Mouse (Mus musculus) lung, embryonic 15.5 days (tissue): ENCODE measurements around the gene Sel1l. TPM values are rescaled to one million over a fixed set of nuclear protein-coding genes. Genes with fewer than 3 reads are reported as not detected.

Experiments
- ATAC-seq: fragments of 200-750 bp; cut with Nextera tagmentation; 2 replicates; pipeline ENCODE4 v1.8.0; 2017; ENCODE audit warnings: moderate number of reproducible peaks, borderline replicate concordance; ENCODE audit not compliant: low FRiP score, low TSS enrichment; ENCODE audit errors: extremely low read depth
- H3K27ac ChIP-seq: fragments of 300-500 bp; sonication (generic); 2 replicates; pipeline ENCODE4 v1.5.1; 2015; ENCODE audit warnings: moderate library complexity, mild to moderate bottlenecking, inconsistent platforms
- H3K27me3 ChIP-seq: fragments of 300-500 bp; sonication (generic); 2 replicates; pipeline ENCODE4 v1.6.1; 2015; ENCODE audit warnings: inconsistent platforms
- H3K36me3 ChIP-seq: fragments of 300-500 bp; sonication (generic); 2 replicates; pipeline ENCODE4 v1.6.1; 2015; ENCODE audit warnings: inconsistent platforms
- H3K4me1 ChIP-seq: fragments of 300-500 bp; sonication (generic); 2 replicates; pipeline ENCODE4 v1.6.1; 2015; ENCODE audit warnings: inconsistent platforms
- H3K4me2 ChIP-seq: fragments of 300-500 bp; sonication (generic); 2 replicates; pipeline ENCODE4 v1.6.1; 2015; ENCODE audit warnings: inconsistent platforms, mild to moderate bottlenecking, moderate library complexity
- H3K4me3 ChIP-seq: fragments of 300-500 bp; sonication (generic); 2 replicates; pipeline ENCODE4 v1.5.1; 2015; ENCODE audit warnings: mild to moderate bottlenecking, inconsistent platforms
- H3K9ac ChIP-seq: fragments of 300-500 bp; sonication (generic); 2 replicates; pipeline ENCODE4 v1.6.1; 2015; ENCODE audit warnings: inconsistent platforms
- H3K9me3 ChIP-seq: fragments of 300-500 bp; sonication (generic); 2 replicates; pipeline ENCODE4 v1.6.1; 2016; ENCODE audit warnings: inconsistent platforms
- WGBS: fragments of 180-500 bp; shearing (Covaris S2); methylation state at CpG from one replicate; pipeline ENCODE4 v1.1.7; 2015; 5-methylcytosine and 5-hydroxymethylcytosine counted together
- polyA plus RNA-seq: library from polyadenylated mRNA; unstranded; fragments of >200 nt; fragmentation: Nextera tagmentation; extraction: Ambion mirVana; gene quantifications from 2 replicates; pipeline ENCODE4 v1.2.1, GENCODE M21; 2015

Gene Sel1l
- polyA plus RNA-seq, 1 experiment from 2014 or later, result 116 TPM

- H3K27ac ChIP-seq, result no peak overlapping the region
- peaks cover 34% of the 10 kb centered on the region for H3K4me1 ChIP-seq
- no peak overlapping the region for H3K4me3 ChIP-seq
- no peaks in the 10 kb centered on the region for H3K27me3 ChIP-seq
- H3K9ac ChIP-seq, result no peak overlapping the region
- 50% methylated on average over 2 of the region's 2 CpGs for WGBS
- ATAC-seq, result no peak
- no peak overlapping the region for H3K4me2 ChIP-seq
- no peaks in the 10 kb centered on the region for H3K9me3 ChIP-seq
- no peaks in the 10 kb centered on the region for H3K36me3 ChIP-seq
These were observed 80.1 kb downstream of the Sel1l start for GRCm38 (mm10) chr12:91768871-91769270.

DNA sequence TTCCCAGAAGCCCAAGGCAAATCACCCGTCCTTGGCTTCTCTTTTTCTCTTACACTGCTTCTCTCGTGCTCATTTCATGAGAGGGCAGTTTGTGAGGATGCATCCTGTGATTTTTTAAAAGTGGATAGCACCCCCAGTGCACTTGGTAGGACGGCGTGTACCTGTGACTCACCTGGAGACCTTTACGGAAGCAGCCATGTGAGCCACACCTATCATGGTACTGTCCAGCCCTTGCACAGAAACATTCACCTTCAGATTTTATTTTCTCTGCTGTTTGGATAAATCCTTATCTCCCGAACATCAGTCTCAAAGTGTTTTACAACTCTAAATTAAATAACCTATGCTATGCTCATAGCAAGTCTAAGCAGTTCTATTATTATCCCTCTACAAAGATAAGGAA lies 80.8 kb downstream of the Sel1l start:
- H3K4me1 ChIP-seq, result peaks cover 34% of the 10 kb centered on the region
- no peaks in the 10 kb centered on the region for H3K9me3 ChIP-seq
- H3K27me3 ChIP-seq, result no peaks in the 10 kb centered on the region
- H3K27ac ChIP-seq, result no peak overlapping the region
- WGBS, result 77% methylated on average over 6 of the region's 6 CpGs
- H3K4me3 ChIP-seq, result no peak overlapping the region
- ATAC-seq, result no peak
- no peaks in the 10 kb centered on the region for H3K36me3 ChIP-seq
- H3K4me2 ChIP-seq, result no peak overlapping the region
- no peak overlapping the region for H3K9ac ChIP-seq

DNA sequence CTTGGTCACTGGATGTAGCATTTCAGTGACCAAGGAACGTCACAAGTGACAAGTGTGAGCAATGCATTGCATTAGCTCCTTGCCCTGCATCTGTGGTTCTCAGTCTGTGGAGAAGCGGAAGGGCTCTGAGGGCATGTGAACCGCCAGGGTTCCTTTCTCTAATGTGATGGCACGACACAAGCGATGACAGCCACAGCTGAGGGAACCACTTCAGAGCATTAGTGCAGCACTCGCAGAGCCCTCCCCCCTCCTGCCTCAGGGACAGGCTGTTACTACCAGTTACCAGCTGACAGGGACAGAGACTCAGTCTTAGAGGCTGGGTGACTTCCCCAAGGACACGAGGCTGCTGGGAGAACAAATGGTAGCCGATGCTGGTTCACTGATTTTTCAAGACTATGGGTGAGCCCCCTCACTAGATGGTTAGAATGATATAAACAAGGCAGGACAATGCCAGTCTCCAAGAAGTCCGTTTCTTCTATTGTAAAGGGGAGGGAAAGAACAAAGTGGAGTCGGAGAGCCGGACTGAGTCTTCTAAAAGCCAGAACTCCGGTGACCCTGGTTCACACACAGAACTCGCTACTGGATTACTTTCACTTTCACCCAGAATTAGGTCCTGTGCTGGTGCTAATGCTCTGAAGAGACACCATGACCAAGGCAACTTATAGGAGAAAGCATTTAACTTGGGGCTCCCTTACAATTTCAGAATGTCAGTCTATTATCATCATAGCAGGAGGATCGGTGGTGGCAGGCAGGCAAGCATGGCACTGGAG lies 82.4 kb downstream of the Sel1l start:
- 47% methylated on average over 14 of the region's 14 CpGs for WGBS

DNA sequence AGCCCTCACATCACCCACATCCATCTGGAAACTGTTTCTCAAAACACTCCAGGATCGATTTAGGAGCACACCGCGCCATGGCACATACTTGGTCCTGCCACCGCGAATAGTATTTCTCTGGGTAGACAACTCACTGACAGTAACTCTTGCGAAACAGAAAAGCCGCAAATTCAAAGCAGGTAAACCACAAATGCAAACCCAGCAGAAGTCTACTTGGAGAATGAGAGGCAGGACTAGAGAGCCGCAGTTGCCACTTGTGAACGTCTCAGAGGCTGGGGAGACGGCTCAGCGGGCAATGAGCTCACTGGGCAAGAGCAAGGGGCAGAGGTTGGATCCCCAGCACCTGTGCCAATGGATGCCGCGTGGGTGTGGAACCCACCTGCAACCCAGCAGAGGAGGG lies 83.5 kb downstream of the Sel1l start:
- no peaks in the 10 kb centered on the region for H3K9me3 ChIP-seq
- H3K36me3 ChIP-seq, result no peaks in the 10 kb centered on the region
- 50% methylated on average over 13 of the region's 13 CpGs for WGBS
- H3K27me3 ChIP-seq, result no peaks in the 10 kb centered on the region
- H3K9ac ChIP-seq, result no peak overlapping the region
- H3K4me3 ChIP-seq, result no peak overlapping the region
- ATAC-seq, result no peak
- peak overlapping the region; percentile 17; the same call in 1 of the 2 replicates for H3K4me2 ChIP-seq
- peaks cover 34% of the 10 kb centered on the region for H3K4me1 ChIP-seq
- H3K27ac ChIP-seq, result peak overlapping the region; percentile 48

More for the DNA sequence above, 82.4 kb downstream of the Sel1l start:
- H3K4me1 ChIP-seq, result peaks cover 34% of the 10 kb centered on the region
- H3K4me2 ChIP-seq, result peak overlapping the region; percentile 17
- no peaks in the 10 kb centered on the region for H3K9me3 ChIP-seq
- H3K9ac ChIP-seq, result no peak overlapping the region
- no peaks in the 10 kb centered on the region for H3K36me3 ChIP-seq
- ATAC-seq, result peak; percentile 47; the same call in 1 of the 2 replicates
- no peaks in the 10 kb centered on the region for H3K27me3 ChIP-seq
- H3K27ac ChIP-seq, result no peak overlapping the region
- H3K4me3 ChIP-seq, result no peak overlapping the region

DNA sequence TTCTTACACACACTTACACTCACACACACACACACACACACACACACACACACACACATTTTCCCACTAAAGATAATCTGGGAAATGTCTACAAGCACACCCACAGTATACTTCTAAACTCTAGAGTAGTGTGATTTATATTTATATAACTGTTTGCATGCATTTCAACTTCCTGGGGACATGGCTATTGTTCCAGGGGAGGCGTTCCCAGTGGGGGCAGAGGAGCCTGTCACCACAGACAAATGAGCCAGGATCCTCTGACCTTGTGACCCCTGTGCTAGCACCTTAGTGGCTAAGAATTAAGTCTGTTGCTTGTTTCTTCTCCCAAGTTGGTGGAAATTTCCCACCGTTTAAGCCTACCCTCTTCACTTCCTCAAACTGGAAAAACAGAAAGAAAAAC lies 83.9 kb downstream of the Sel1l start:
- 10% methylated on average over 2 of the region's 2 CpGs for WGBS

GRCm38 (mm10) chr12:91764471-91764870 lies 84.5 kb downstream of the Sel1l start:
- H3K4me1 ChIP-seq, result peaks cover 32% of the 10 kb centered on the region
- no peak overlapping the region for H3K4me3 ChIP-seq
- H3K9me3 ChIP-seq, result no peaks in the 10 kb centered on the region
- WGBS, result 40% methylated on average over 2 of the region's 2 CpGs
- no peaks in the 10 kb centered on the region for H3K36me3 ChIP-seq
- no peak overlapping the region for H3K4me2 ChIP-seq
- no peak overlapping the region for H3K9ac ChIP-seq
- 0 out of 2 replicates have a peak overlapping the region, but pooled peaks have one; percentile 48 for H3K27ac ChIP-seq
- ATAC-seq, result 0 out of 2 replicates have a peak, but pooled peaks have one; percentile 27
- no peaks in the 10 kb centered on the region for H3K27me3 ChIP-seq

More for the DNA sequence above, 83.9 kb downstream of the Sel1l start:
- no peaks in the 10 kb centered on the region for H3K36me3 ChIP-seq
- ATAC-seq, result no peak
- no peaks in the 10 kb centered on the region for H3K9me3 ChIP-seq
- no peak overlapping the region for H3K9ac ChIP-seq
- peak overlapping the region; percentile 48 for H3K27ac ChIP-seq
- no peak overlapping the region for H3K4me3 ChIP-seq
- H3K4me2 ChIP-seq, result no peak overlapping the region
- H3K4me1 ChIP-seq, result peaks cover 34% of the 10 kb centered on the region
- H3K27me3 ChIP-seq, result no peaks in the 10 kb centered on the region

DNA sequence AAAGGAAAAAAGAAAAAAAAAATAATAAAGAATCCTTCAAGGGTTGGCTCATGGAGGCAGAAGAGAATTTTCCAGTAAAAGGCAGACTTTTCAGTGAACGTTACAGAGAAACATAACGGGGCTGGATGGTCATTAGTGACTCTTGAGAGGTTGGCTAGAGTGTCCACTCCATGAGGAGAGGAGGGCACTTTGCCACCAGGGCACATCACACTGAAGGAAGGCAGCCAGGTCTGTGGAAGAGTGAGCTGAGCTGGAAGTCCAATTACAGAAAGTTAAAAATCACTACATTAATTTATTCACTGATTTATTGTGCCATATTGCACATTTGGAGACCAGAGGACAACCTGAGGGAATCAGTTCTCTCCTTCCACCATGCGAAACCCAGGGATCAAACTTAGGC lies 89.1 kb downstream of the Sel1l start:
- WGBS, result 57% methylated on average over 3 of the region's 3 CpGs
- no peak overlapping the region for H3K9ac ChIP-seq
- no peaks in the 10 kb centered on the region for H3K36me3 ChIP-seq
- H3K4me2 ChIP-seq, result no peak overlapping the region
- no peaks in the 10 kb centered on the region for H3K9me3 ChIP-seq
- peaks cover 16% of the 10 kb centered on the region for H3K4me1 ChIP-seq
- no peak overlapping the region for H3K4me3 ChIP-seq
- H3K27ac ChIP-seq, result no peak overlapping the region
- no peaks in the 10 kb centered on the region for H3K27me3 ChIP-seq
- ATAC-seq, result no peak

GRCm38 (mm10) chr12:91757854-91758562 lies 90.9 kb downstream of the Sel1l start:
- H3K4me1 ChIP-seq, result 0 out of 2 replicates have a peak, but pooled peaks cover 6% of the 10 kb centered on the region
- H3K4me3 ChIP-seq, result no peak overlapping the region
- no peak overlapping the region for H3K9ac ChIP-seq
- no peak for ATAC-seq
- no peaks in the 10 kb centered on the region for H3K36me3 ChIP-seq
- no peak overlapping the region for H3K4me2 ChIP-seq
- H3K27ac ChIP-seq, result no peak overlapping the region
- no peaks in the 10 kb centered on the region for H3K27me3 ChIP-seq
- no peaks in the 10 kb centered on the region for H3K9me3 ChIP-seq
- 79% methylated on average over 13 of the region's 13 CpGs for WGBS

- WGBS, result 29% methylated on average over 4 of the region's 5 CpGs
- Histone ChIP-seq H3K4me2 (no peak overlapping the region), H3K9ac (no peak overlapping the region), H3K36me3 (no peaks in the 10 kb centered on the region), H3K27me3 (no peaks in the 10 kb centered on the region), H3K27ac (no peak overlapping the region), H3K4me3 (no peak overlapping the region), H3K9me3 (no peaks in the 10 kb centered on the region), H3K4me1 (0 out of 2 replicates have a peak, but pooled peaks cover 6% of the 10 kb centered on the region)
- peak; percentile 77; the same call in 1 of the 2 replicates for ATAC-seq
These were observed 92.3 kb downstream of the Sel1l start for GRCm38 (mm10) chr12:91756562-91757166.
